Mouse (Mus musculus): ENCODE data around the gene Cd3e. TPM values are rescaled to one million over a fixed set of nuclear protein-coding genes. Genes with fewer than 3 reads are reported as not detected.
"Not testable (repeated sequence)": the region's sequence is repeated elsewhere in the genome, so short reads cannot be mapped to it uniquely, and the experiment has no call there.

Cd3e gene
- total and polyA plus RNA-seq, 2 experiments = 0.09 to 0.82 TPM

GRCm38 (mm10) chr9:44977813-44978212 lies 31.6 kb downstream of the Cd3e start:
- no peak for DNase-seq (ENCODE audit: extremely low read depth, low read depth, low spot score)
- no peaks in the 10 kb centered on the region for H3K27me3 ChIP-seq (ENCODE audit: control insufficient read depth, insufficient read depth, low read length)
- no peak overlapping the region for H3K27ac ChIP-seq (replicated peaks; ENCODE audit: insufficient read depth, low read depth, low read length)
- no peak overlapping the region for H3K4me3 ChIP-seq (ENCODE audit: insufficient read depth, low read depth, low read length)
- H3K79me2 ChIP-seq (ENCODE audit: control insufficient read depth, insufficient read depth, low read length) = no peaks in the 10 kb centered on the region
- H3K36me3 ChIP-seq (ENCODE audit: control insufficient read depth, insufficient read depth, low read length) = no peaks in the 10 kb centered on the region
- TF ChIP-seq POLR2A (IDR thresholded peaks at IDR 0.05; ENCODE audit: extremely low read depth, insufficient read depth, low read length) (no peak), CTCF (IDR thresholded peaks at IDR 0.05; ENCODE audit: low read depth, low read length) (no peak)
- WGBS = 48% methylated on average over 6 of the region's 6 CpGs
- H3K4me1 ChIP-seq (ENCODE audit: control insufficient read depth, insufficient read depth, low read length) = no peaks in the 10 kb centered on the region
- no peak overlapping the region for H3K9ac ChIP-seq (ENCODE audit: low read depth, low read length)

GRCm38 (mm10) chr9:44969450-44969849 lies 40.0 kb downstream of the Cd3e start:
- no peaks in the 10 kb centered on the region; the same call in 1 of the 2 replicates for H3K4me1 ChIP-seq (ENCODE audit: control insufficient read depth, insufficient read depth, low read length)
- no peak for DNase-seq (ENCODE audit: extremely low read depth, low read depth, low spot score)
- H3K27me3 ChIP-seq (ENCODE audit: control insufficient read depth, insufficient read depth, low read length) = no peaks in the 10 kb centered on the region
- no peak overlapping the region for H3K4me3 ChIP-seq (ENCODE audit: insufficient read depth, low read depth, low read length)
- no peaks in the 10 kb centered on the region for H3K79me2 ChIP-seq (ENCODE audit: control insufficient read depth, insufficient read depth, low read length)
- H3K9ac ChIP-seq (ENCODE audit: low read depth, low read length) = no peak overlapping the region
- H3K36me3 ChIP-seq (ENCODE audit: control insufficient read depth, insufficient read depth, low read length) = no peaks in the 10 kb centered on the region
- 47% methylated on average over 1 of the region's 1 CpGs for WGBS
- TF ChIP-seq CTCF (IDR thresholded peaks at IDR 0.05; ENCODE audit: low read depth, low read length) (no peak), POLR2A (IDR thresholded peaks at IDR 0.05; ENCODE audit: extremely low read depth, insufficient read depth, low read length) (no peak)
- H3K27ac ChIP-seq (replicated peaks; ENCODE audit: insufficient read depth, low read depth, low read length) = no peak overlapping the region

GRCm38 (mm10) chr9:44967763-44968162 lies 41.7 kb downstream of the Cd3e start:
- not testable (repeated sequence) for H3K27me3 ChIP-seq (ENCODE audit: control insufficient read depth, insufficient read depth, low read length); DNase-seq (ENCODE audit: extremely low read depth, low read depth, low spot score); H3K27ac ChIP-seq (replicated peaks; ENCODE audit: insufficient read depth, low read depth, low read length); H3K4me3 ChIP-seq (ENCODE audit: insufficient read depth, low read depth, low read length); H3K4me1 ChIP-seq (ENCODE audit: control insufficient read depth, insufficient read depth, low read length); H3K79me2 ChIP-seq (ENCODE audit: control insufficient read depth, insufficient read depth, low read length); H3K9ac ChIP-seq (ENCODE audit: low read depth, low read length); H3K36me3 ChIP-seq (ENCODE audit: control insufficient read depth, insufficient read depth, low read length)
- 79% methylated on average over 5 of the region's 5 CpGs for WGBS

- TF ChIP-seq CTCF (IDR thresholded peaks at IDR 0.05; ENCODE audit: low read depth, low read length) (peak; percentile 69), POLR2A (IDR thresholded peaks at IDR 0.05; ENCODE audit: extremely low read depth, insufficient read depth, low read length) (no peak)
- WGBS = 26% methylated on average over 3 of the region's 3 CpGs
- H3K79me2 ChIP-seq (ENCODE audit: control insufficient read depth, insufficient read depth, low read length) = peaks cover 8% of the 10 kb centered on the region; the same call in 1 of the 2 replicates
- H3K27me3 ChIP-seq (ENCODE audit: control insufficient read depth, insufficient read depth, low read length) = no peaks in the 10 kb centered on the region
- H3K4me3 ChIP-seq (ENCODE audit: insufficient read depth, low read depth, low read length) = no peak overlapping the region
- peaks cover 12% of the 10 kb centered on the region for H3K36me3 ChIP-seq (ENCODE audit: control insufficient read depth, insufficient read depth, low read length)
- H3K27ac ChIP-seq (replicated peaks; ENCODE audit: insufficient read depth, low read depth, low read length) = no peak overlapping the region
- no peak overlapping the region for H3K9ac ChIP-seq (ENCODE audit: low read depth, low read length)
- DNase-seq (ENCODE audit: extremely low read depth, low read depth, low spot score) = peak; percentile 94
- H3K4me1 ChIP-seq (ENCODE audit: control insufficient read depth, insufficient read depth, low read length) = no peaks in the 10 kb centered on the region; the same call in 1 of the 2 replicates
Measured at GRCm38 (mm10) chr9:44966815-44967242, 42.6 kb downstream of the Cd3e start.

- H3K9ac ChIP-seq (ENCODE audit: low read depth, low read length) = peak overlapping the region; percentile 74
- H3K4me1 ChIP-seq (ENCODE audit: control insufficient read depth, insufficient read depth, low read length) = no peaks in the 10 kb centered on the region; the same call in 1 of the 2 replicates
- peaks cover 21% of the 10 kb centered on the region for H3K36me3 ChIP-seq (ENCODE audit: control insufficient read depth, insufficient read depth, low read length)
- no peak for DNase-seq (ENCODE audit: extremely low read depth, low read depth, low spot score)
- peak overlapping the region; percentile 67 for H3K4me3 ChIP-seq (ENCODE audit: insufficient read depth, low read depth, low read length)
- H3K27ac ChIP-seq (replicated peaks; ENCODE audit: insufficient read depth, low read depth, low read length) = peak overlapping the region; percentile 89
- 11% methylated on average over 10 of the region's 10 CpGs for WGBS
- H3K27me3 ChIP-seq (ENCODE audit: control insufficient read depth, insufficient read depth, low read length) = no peaks in the 10 kb centered on the region
- peaks cover 14% of the 10 kb centered on the region for H3K79me2 ChIP-seq (ENCODE audit: control insufficient read depth, insufficient read depth, low read length)
- TF ChIP-seq POLR2A (IDR thresholded peaks at IDR 0.05; ENCODE audit: extremely low read depth, insufficient read depth, low read length) = 0 out of 2 replicates have a peak, but pooled peaks have one; percentile 17
- no peak for TF ChIP-seq CTCF (IDR thresholded peaks at IDR 0.05; ENCODE audit: low read depth, low read length)
Measured at GRCm38 (mm10) chr9:44965833-44966466, 43.5 kb downstream of the Cd3e start.

- peak; percentile 95 for DNase-seq (ENCODE audit: extremely low read depth, low read depth, low spot score)
- H3K27ac ChIP-seq (replicated peaks; ENCODE audit: insufficient read depth, low read depth, low read length) = peak within 1 kb of the TSS; percentile 89
- peaks cover 15% of the 10 kb centered on the region for H3K79me2 ChIP-seq (ENCODE audit: control insufficient read depth, insufficient read depth, low read length)
- peak within 1 kb of the TSS; percentile 67 for H3K4me3 ChIP-seq (ENCODE audit: insufficient read depth, low read depth, low read length)
- under 1% methylated on average over 39 of the region's 39 CpGs for WGBS
- TF ChIP-seq CTCF (IDR thresholded peaks at IDR 0.05; ENCODE audit: low read depth, low read length) (no peak), POLR2A (IDR thresholded peaks at IDR 0.05; ENCODE audit: extremely low read depth, insufficient read depth, low read length) (peak; percentile 37; the same call in 1 of the 2 replicates)
- no peaks in the 10 kb centered on the region for H3K27me3 ChIP-seq (ENCODE audit: control insufficient read depth, insufficient read depth, low read length)
- H3K4me1 ChIP-seq (ENCODE audit: control insufficient read depth, insufficient read depth, low read length) = no peaks in the 10 kb centered on the region; the same call in 1 of the 2 replicates
- H3K9ac ChIP-seq (ENCODE audit: low read depth, low read length) = peak within 1 kb of the TSS; percentile 77
- peaks cover 26% of the 10 kb centered on the region for H3K36me3 ChIP-seq (ENCODE audit: control insufficient read depth, insufficient read depth, low read length)
Measured at GRCm38 (mm10) chr9:44965126-44965832, 44.1 kb downstream of the Cd3e start, which contains the start of gene Ube4a. Ube4a (minus strand) TSS chr9:44965600.

Measured in liver, adult 2 months (tissue).